Mouse (Mus musculus) liver, embryonic 15.5 days (tissue): ENCODE measurements at regions not wholly inside any gene's neighbourhood (a gene's known extent, or its start where the extent isn't known, plus 50 kb on each side); places are given as distances from the start of the nearest gene placed in this dataset.

Source experiments
- ATAC-seq: fragments of 200-750 bp; cut with Nextera tagmentation; 2 replicates; pipeline ENCODE4 v1.8.0; 2017; ENCODE audit warnings: moderate number of reproducible peaks, mild to moderate bottlenecking, moderate library complexity; ENCODE audit not compliant: insufficient read depth
- H3K27ac ChIP-seq: fragments of 300-500 bp; sonication (generic); replicated peaks from 2 replicates; pipeline ENCODE4 v1.5.1; 2015; ENCODE audit warnings: mild to moderate bottlenecking, inconsistent platforms
- H3K27me3 ChIP-seq: fragments of 300-500 bp; sonication (generic); 2 replicates; pipeline ENCODE4 v1.6.1; 2015; ENCODE audit warnings: mild to moderate bottlenecking, inconsistent platforms
- H3K36me3 ChIP-seq: fragments of 300-500 bp; sonication (generic); replicated peaks from 2 replicates; pipeline ENCODE4 v1.6.1; 2015; ENCODE audit warnings: moderate library complexity, mild to moderate bottlenecking, inconsistent platforms
- H3K4me1 ChIP-seq: fragments of 300-500 bp; sonication (generic); replicated peaks from 2 replicates; pipeline ENCODE4 v1.6.1; 2015; ENCODE audit warnings: inconsistent platforms
- H3K4me2 ChIP-seq: fragments of 300-500 bp; sonication (generic); 2 replicates; pipeline ENCODE4 v1.6.1; 2015; ENCODE audit warnings: moderate library complexity, mild to moderate bottlenecking, inconsistent platforms
- H3K4me3 ChIP-seq: fragments of 300-500 bp; sonication (generic); replicated peaks from 2 replicates; pipeline ENCODE4 v1.5.1; 2015; ENCODE audit warnings: mild to moderate bottlenecking, inconsistent platforms
- H3K9ac ChIP-seq: fragments of 300-500 bp; sonication (generic); 2 replicates; pipeline ENCODE4 v1.6.1; 2015; ENCODE audit warnings: moderate library complexity, mild to moderate bottlenecking, inconsistent platforms
- H3K9me3 ChIP-seq: fragments of 300-500 bp; sonication (generic); replicated peaks from 2 replicates; pipeline ENCODE4 v1.6.1; 2016; ENCODE audit warnings: inconsistent platforms
- WGBS: fragments of 180-500 bp; shearing (Covaris S2); methylation state at CpG from one replicate; pipeline ENCODE4 v1.1.7; 2015; ENCODE audit warnings: mixed read lengths; ENCODE audit not compliant: insufficient replicate concordance; 5-methylcytosine and 5-hydroxymethylcytosine counted together

DNA sequence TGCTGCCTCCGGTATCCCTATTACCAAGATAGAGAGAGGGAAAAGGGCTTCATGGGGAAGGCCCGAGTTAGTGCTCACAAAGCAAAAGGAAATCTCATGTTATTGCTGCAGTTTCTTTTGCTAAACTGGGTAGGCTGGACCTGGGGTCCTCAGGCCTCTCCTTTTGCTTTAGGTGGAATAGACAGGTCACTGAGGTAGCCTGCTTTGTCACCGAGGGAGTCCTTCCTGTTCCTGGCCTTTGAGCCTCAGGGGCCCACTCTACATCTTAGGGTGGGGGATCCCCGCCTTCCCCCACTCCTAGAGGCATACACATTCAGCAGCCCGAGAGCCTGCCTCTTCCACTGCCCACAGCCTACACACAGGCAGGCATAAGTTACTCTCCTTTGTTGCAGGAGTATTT is 435.5 kb upstream of the Tle4 start:
- 50% methylated on average over 5 of the region's 5 CpGs for WGBS
- no peak overlapping the region for H3K9ac ChIP-seq
- H3K9me3 ChIP-seq: no peaks in the 10 kb centered on the region
- no peaks in the 10 kb centered on the region for H3K27me3 ChIP-seq
- H3K27ac ChIP-seq: no peak overlapping the region
- no peak overlapping the region for H3K4me3 ChIP-seq
- H3K4me1 ChIP-seq: no peaks in the 10 kb centered on the region
- H3K4me2 ChIP-seq: no peak overlapping the region
- no peaks in the 10 kb centered on the region for H3K36me3 ChIP-seq
- ATAC-seq: no peak

DNA sequence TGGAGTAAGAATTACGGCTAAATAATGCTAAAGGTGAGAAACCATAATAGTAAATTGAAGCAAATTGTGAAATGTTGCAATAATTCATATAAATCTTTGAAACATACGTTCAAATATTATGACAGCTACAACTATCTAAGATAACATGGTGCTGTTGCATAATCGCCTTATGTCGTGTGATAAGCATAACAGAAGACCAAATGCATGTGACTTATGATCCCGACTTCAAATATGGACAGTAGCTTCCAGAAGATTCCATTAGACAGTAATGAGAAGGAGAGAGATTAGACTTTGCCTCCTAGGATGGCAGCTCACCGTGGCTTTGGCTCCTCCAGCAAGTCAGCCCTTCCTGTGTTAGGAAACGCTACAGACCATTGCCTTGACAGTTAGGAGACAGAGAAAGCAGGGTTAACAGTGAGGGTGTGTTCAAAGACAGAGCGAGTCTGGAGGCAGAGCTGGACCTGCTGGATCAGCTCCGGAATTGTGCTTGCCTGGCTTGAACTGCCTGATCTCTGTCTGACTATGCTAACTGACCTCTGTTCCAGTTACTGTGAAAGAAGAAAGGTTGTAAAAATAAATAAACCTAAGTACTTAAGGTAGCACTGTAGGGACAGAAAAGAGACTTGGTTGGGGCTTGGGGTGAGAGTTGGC is 434.6 kb upstream of the Tle4 start:
- Histone ChIP-seq H3K27me3 (no peaks in the 10 kb centered on the region), H3K4me1 (no peaks in the 10 kb centered on the region), H3K36me3 (no peaks in the 10 kb centered on the region), H3K9me3 (no peaks in the 10 kb centered on the region), H3K9ac (no peak overlapping the region), H3K27ac (no peak overlapping the region), H3K4me3 (no peak overlapping the region), H3K4me2 (no peak overlapping the region)
- ATAC-seq: no peak
- 51% methylated on average over 9 of the region's 9 CpGs for WGBS

DNA sequence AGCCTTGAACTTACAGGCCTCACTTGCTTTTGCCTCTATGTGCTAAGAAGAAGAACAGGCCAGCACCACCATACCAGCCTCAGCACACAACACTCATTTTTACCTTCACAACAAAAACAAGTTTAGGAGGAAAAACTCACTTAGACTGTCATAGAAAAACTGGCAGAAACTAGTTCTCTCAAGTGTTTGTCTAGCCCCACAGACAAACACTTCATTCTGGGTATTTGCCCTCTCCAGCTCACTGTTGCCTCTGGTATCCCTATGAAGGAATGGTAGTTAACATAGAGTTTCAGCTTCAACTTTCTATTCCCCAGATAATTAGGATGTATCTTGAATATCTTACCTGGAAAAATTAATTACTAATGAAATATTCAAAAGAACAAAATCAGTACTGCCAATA is 433.6 kb upstream of the Tle4 start:
- Histone ChIP-seq H3K4me2 (no peak overlapping the region), H3K27me3 (no peaks in the 10 kb centered on the region), H3K9me3 (no peaks in the 10 kb centered on the region), H3K4me1 (no peaks in the 10 kb centered on the region), H3K9ac (no peak overlapping the region), H3K4me3 (no peak overlapping the region), H3K27ac (no peak overlapping the region), H3K36me3 (no peaks in the 10 kb centered on the region)
- no peak for ATAC-seq

DNA sequence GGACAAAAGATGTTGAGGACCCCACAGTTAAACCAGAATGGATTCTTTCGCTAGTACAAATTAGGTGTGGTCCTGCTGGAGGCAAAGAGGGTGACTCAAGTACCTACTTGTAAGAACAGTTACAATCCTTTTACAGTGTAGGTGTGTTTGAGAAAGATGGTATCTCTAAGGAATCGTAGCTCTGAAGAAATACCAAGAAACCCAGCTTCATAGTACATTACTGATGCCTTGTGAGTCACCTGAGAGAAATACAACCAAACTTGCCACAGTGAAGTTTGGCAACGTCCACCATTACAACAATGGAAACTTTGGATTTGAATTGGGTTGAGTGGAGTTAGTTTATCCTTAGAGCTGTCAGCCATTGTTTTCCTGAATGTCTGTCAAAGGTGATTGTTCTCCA is 405.7 kb upstream of the Tle4 start:
- WGBS: 55% methylated on average over 3 of the region's 3 CpGs

DNA sequence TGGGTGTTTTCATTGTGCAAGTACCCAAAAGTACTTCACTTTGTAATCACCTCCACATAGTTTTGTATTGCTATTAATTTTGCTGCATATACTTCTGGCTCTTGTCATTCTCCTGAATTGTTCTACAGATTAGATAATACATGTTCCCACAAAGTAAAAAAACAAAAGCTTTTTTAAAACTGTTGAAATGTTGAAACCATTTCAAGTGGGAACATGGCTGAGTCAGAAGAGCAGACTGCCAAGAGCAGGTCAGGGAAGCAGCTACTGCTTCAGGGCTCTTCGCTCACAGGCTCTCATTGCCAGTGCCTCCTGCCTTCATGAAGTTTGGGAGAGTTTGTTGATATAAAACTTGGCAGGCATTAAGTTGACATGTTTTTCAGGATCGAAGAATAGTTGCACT is 395.5 kb upstream of the Tle4 start:
- 58% methylated on average over 2 of the region's 2 CpGs for WGBS
- ATAC-seq: no peak

More for the DNA sequence above, 405.7 kb upstream of the Tle4 start:
- Histone ChIP-seq H3K27ac (no peak overlapping the region), H3K27me3 (no peaks in the 10 kb centered on the region), H3K9me3 (no peaks in the 10 kb centered on the region), H3K4me3 (no peak overlapping the region), H3K36me3 (no peaks in the 10 kb centered on the region), H3K4me2 (no peak overlapping the region), H3K9ac (no peak overlapping the region), H3K4me1 (no peaks in the 10 kb centered on the region)
- ATAC-seq: no peak

GRCm38 (mm10) chr19:14970161-14970560 is 372.3 kb upstream of the Tle4 start:
- ATAC-seq: no peak
- Histone ChIP-seq H3K9ac (no peak overlapping the region), H3K27me3 (no peaks in the 10 kb centered on the region), H3K27ac (no peak overlapping the region), H3K36me3 (no peaks in the 10 kb centered on the region), H3K9me3 (no peaks in the 10 kb centered on the region), H3K4me1 (no peaks in the 10 kb centered on the region), H3K4me2 (no peak overlapping the region), H3K4me3 (no peak overlapping the region)
- WGBS: 18% methylated on average over 1 of the region's 1 CpGs

More for the DNA sequence above, 395.5 kb upstream of the Tle4 start:
- H3K4me3 ChIP-seq: no peak overlapping the region
- no peak overlapping the region for H3K9ac ChIP-seq
- H3K4me2 ChIP-seq: no peak overlapping the region
- H3K36me3 ChIP-seq: no peaks in the 10 kb centered on the region
- no peaks in the 10 kb centered on the region for H3K27me3 ChIP-seq
- H3K9me3 ChIP-seq: no peaks in the 10 kb centered on the region
- H3K4me1 ChIP-seq: no peaks in the 10 kb centered on the region
- H3K27ac ChIP-seq: no peak overlapping the region

DNA sequence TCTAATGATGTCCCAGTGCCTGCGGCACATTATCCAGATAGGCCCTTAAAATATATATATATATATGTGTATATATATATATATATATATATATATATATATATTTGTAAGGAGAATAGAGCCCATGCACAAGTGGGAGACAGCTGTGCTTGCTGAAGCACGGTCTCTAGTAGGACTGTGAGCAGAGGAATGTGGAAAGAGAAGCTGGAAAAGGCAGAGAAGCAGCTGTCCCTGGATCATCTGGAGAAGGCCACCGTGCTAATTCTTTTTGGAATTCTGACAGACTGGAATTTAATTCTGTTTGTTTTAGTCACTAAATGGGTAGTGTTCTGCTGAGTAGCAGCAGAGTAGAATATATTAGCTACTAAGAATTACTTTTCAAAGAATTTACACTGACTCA is 370.4 kb upstream of the Tle4 start:
- H3K9ac ChIP-seq: no peak overlapping the region
- H3K4me3 ChIP-seq: no peak overlapping the region
- H3K9me3 ChIP-seq: no peaks in the 10 kb centered on the region
- H3K27ac ChIP-seq: no peak overlapping the region
- no peaks in the 10 kb centered on the region for H3K27me3 ChIP-seq
- H3K4me1 ChIP-seq: no peaks in the 10 kb centered on the region
- H3K36me3 ChIP-seq: no peaks in the 10 kb centered on the region
- H3K4me2 ChIP-seq: no peak overlapping the region
- no peak for ATAC-seq
- WGBS: 62% methylated on average over 3 of the region's 3 CpGs

DNA sequence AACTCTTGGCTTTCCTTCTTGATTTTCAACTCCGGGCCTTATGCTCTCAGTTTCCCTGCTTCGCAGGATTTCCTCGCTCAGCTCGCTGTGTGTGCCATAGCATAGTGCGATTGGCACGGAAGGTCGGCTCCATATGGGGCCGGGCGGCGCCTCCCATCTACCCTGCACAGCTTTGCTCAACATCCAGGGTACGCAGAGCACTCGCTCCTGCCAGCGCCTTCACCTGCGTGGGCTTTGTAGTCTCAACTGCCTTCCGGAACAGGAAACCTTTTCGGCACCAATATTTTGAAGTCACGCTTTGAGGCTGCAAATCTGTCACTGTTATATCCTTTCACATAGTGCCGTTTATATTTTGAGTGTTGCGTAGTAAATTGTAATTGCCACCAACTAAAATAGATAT is 359.9 kb upstream of the Tle4 start:
- Histone ChIP-seq H3K9me3 (no peaks in the 10 kb centered on the region), H3K36me3 (no peaks in the 10 kb centered on the region), H3K9ac (no peak overlapping the region), H3K4me2 (no peak overlapping the region), H3K27ac (no peak overlapping the region), H3K4me3 (no peak overlapping the region), H3K4me1 (no peaks in the 10 kb centered on the region), H3K27me3 (no peaks in the 10 kb centered on the region)
- ATAC-seq: no peak
- WGBS: 80% methylated on average over 19 of the region's 19 CpGs

- Histone ChIP-seq H3K27me3 (no peaks in the 10 kb centered on the region), H3K4me3 (no peak overlapping the region), H3K9ac (no peak overlapping the region), H3K4me1 (no peaks in the 10 kb centered on the region), H3K9me3 (no peaks in the 10 kb centered on the region), H3K27ac (no peak overlapping the region), H3K36me3 (no peaks in the 10 kb centered on the region), H3K4me2 (no peak overlapping the region)
- 66% methylated on average over 10 of the region's 10 CpGs for WGBS
- ATAC-seq: no peak
Measured at GRCm38 (mm10) chr19:14957154-14957553, 359.3 kb upstream of the Tle4 start.

GRCm38 (mm10) chr19:14956392-14956791 is 358.5 kb upstream of the Tle4 start:
- 29% methylated on average over 3 of the region's 3 CpGs for WGBS
- Histone ChIP-seq H3K4me3 (no peak overlapping the region), H3K36me3 (no peaks in the 10 kb centered on the region), H3K4me2 (no peak overlapping the region), H3K27me3 (no peaks in the 10 kb centered on the region), H3K9me3 (no peaks in the 10 kb centered on the region), H3K9ac (no peak overlapping the region), H3K27ac (no peak overlapping the region), H3K4me1 (no peaks in the 10 kb centered on the region)
- ATAC-seq: no peak

- Histone ChIP-seq H3K27me3 (no peaks in the 10 kb centered on the region), H3K4me1 (no peaks in the 10 kb centered on the region), H3K27ac (no peak overlapping the region), H3K9ac (no peak overlapping the region), H3K36me3 (no peaks in the 10 kb centered on the region), H3K4me2 (no peak overlapping the region), H3K4me3 (no peak overlapping the region), H3K9me3 (no peaks in the 10 kb centered on the region)
- 23% methylated on average over 3 of the region's 3 CpGs for WGBS
- ATAC-seq: no peak
Measured at GRCm38 (mm10) chr19:14955969-14956368, 358.1 kb upstream of the Tle4 start.

- no peak for ATAC-seq
- Histone ChIP-seq H3K27me3 (no peaks in the 10 kb centered on the region), H3K4me3 (no peak overlapping the region), H3K36me3 (no peaks in the 10 kb centered on the region), H3K9me3 (no peaks in the 10 kb centered on the region), H3K4me1 (no peaks in the 10 kb centered on the region), H3K4me2 (no peak overlapping the region), H3K9ac (no peak overlapping the region), H3K27ac (no peak overlapping the region)
- WGBS: 64% methylated on average over 9 of the region's 9 CpGs
Measured at GRCm38 (mm10) chr19:14940207-14940952, 342.5 kb upstream of the Tle4 start.
